Mouse (Mus musculus) forebrain, postnatal 0 days (tissue): ENCODE data around the gene Lipt2. TPM values are rescaled to one million over a fixed set of nuclear protein-coding genes. Genes with fewer than 3 reads are reported as not detected.

Experiments
- ATAC-seq: fragments of 200-750 bp; cut with Nextera tagmentation; 2 replicates; pipeline ENCODE4 v1.8.0; 2017; ENCODE audit warnings: mild to moderate bottlenecking, moderate library complexity
- DNase-seq: peaks from one replicate; pipeline ENCODE4 v3.0.0-alpha.2; 2015
- H3K27ac ChIP-seq: fragments of 300-500 bp; sonication (generic); 2 replicates; pipeline ENCODE4 v1.5.1; 2014; ENCODE audit warnings: low read depth, mild to moderate bottlenecking, antibody characterized with exemption, low read length, moderate library complexity, mixed read lengths
- H3K27me3 ChIP-seq: fragments of 300-500 bp; sonication (generic); 2 replicates; pipeline ENCODE4 v1.6.1; 2014; ENCODE audit warnings: mild to moderate bottlenecking, low read length, mixed read lengths; ENCODE audit not compliant: insufficient read depth
- H3K36me3 ChIP-seq: fragments of 300-500 bp; sonication (generic); 2 replicates; pipeline ENCODE4 v1.6.1; 2014; ENCODE audit warnings: mild to moderate bottlenecking, moderate library complexity; ENCODE audit not compliant: insufficient read depth
- H3K4me1 ChIP-seq: fragments of 300-500 bp; sonication (generic); 2 replicates; pipeline ENCODE4 v1.6.1; 2014; ENCODE audit warnings: antibody characterized with exemption; ENCODE audit not compliant: insufficient read depth
- H3K4me2 ChIP-seq: fragments of 300-500 bp; sonication (generic); 2 replicates; pipeline ENCODE4 v1.6.1; 2014; ENCODE audit warnings: low read depth, mild to moderate bottlenecking, moderate library complexity
- H3K4me3 ChIP-seq: fragments of 300-500 bp; sonication (generic); 2 replicates; pipeline ENCODE4 v1.5.1; 2014; ENCODE audit warnings: low read depth, low read length, mixed read lengths
- H3K9ac ChIP-seq: fragments of 300-500 bp; sonication (generic); 2 replicates; pipeline ENCODE4 v1.6.1; 2014; ENCODE audit warnings: mild to moderate bottlenecking
- H3K9me3 ChIP-seq: fragments of 300-500 bp; sonication (generic); 2 replicates; pipeline ENCODE4 v1.6.1; 2016; ENCODE audit warnings: low read length
- CTCF ChIP-seq: sonication (generic); IDR thresholded peaks from 2 replicates; pipeline ENCODE4 v1.5.1; 2016; ENCODE audit warnings: antibody characterized with exemption, control low read depth, low read depth
- WGBS: fragments of 180-500 bp; shearing (Covaris S2); extraction: QIAGEN DNeasy Blood & Tissue Kit; methylation state at CpG from one replicate; pipeline ENCODE4 v1.1.7; 2014; 5-methylcytosine and 5-hydroxymethylcytosine counted together
- polyA plus RNA-seq: library from polyadenylated mRNA; unstranded; fragments of >200 nt; fragmentation: Nextera tagmentation; extraction: Ambion mirVana; gene quantifications from 2 replicates; pipeline ENCODE4 v1.2.1, GENCODE M21; 2015
- total RNA-seq: library from RNA; depleted of rRNA; stranded (reverse); fragments of >200 nt; gene quantifications from 2 replicates; pipeline ENCODE4 v1.2.3, GENCODE M21; 2014

Gene Lipt2
- total and polyA plus RNA-seq, 2 experiments from 2014 or later: 15.9 to 20.3 TPM

GRCm38 (mm10) chr7:100179836-100180407 is 20.8 kb downstream of the Lipt2 start:
- TF ChIP-seq CTCF: no peak
- 75% methylated on average over 7 of the region's 7 CpGs for WGBS
- H3K4me3 ChIP-seq: no peak overlapping the region
- H3K4me1 ChIP-seq: 0 out of 2 replicates have a peak, but pooled peaks cover 5% of the 10 kb centered on the region
- H3K9me3 ChIP-seq: no peaks in the 10 kb centered on the region
- ATAC-seq (no peak), DNase-seq (no peak)
- H3K36me3 ChIP-seq: no peaks in the 10 kb centered on the region
- H3K27ac ChIP-seq: no peak overlapping the region
- no peak overlapping the region for H3K9ac ChIP-seq
- peaks cover 18% of the 10 kb centered on the region for H3K27me3 ChIP-seq
- H3K4me2 ChIP-seq: no peak overlapping the region

GRCm38 (mm10) chr7:100181176-100181575 is 22.1 kb downstream of the Lipt2 start:
- no peaks in the 10 kb centered on the region for H3K36me3 ChIP-seq
- no peak overlapping the region for H3K4me2 ChIP-seq
- H3K27me3 ChIP-seq: peaks cover 18% of the 10 kb centered on the region
- H3K9ac ChIP-seq: no peak overlapping the region
- no peak overlapping the region for H3K27ac ChIP-seq
- no peaks in the 10 kb centered on the region for H3K9me3 ChIP-seq
- no peak for ATAC-seq
- no peak overlapping the region for H3K4me3 ChIP-seq
- TF ChIP-seq CTCF: no peak
- no peak for DNase-seq
- 71% methylated on average over 2 of the region's 2 CpGs for WGBS
- H3K4me1 ChIP-seq: 0 out of 2 replicates have a peak, but pooled peaks cover 5% of the 10 kb centered on the region

- no peak overlapping the region for H3K4me2 ChIP-seq
- no peaks in the 10 kb centered on the region for H3K36me3 ChIP-seq
- H3K4me3 ChIP-seq: no peak overlapping the region
- no peak overlapping the region for H3K27ac ChIP-seq
- WGBS: 75% methylated on average over 3 of the region's 3 CpGs
- ATAC-seq (no peak), DNase-seq (no peak)
- 0 out of 2 replicates have a peak, but pooled peaks cover 5% of the 10 kb centered on the region for H3K4me1 ChIP-seq
- H3K9ac ChIP-seq: no peak overlapping the region
- no peak for TF ChIP-seq CTCF
- peaks cover 18% of the 10 kb centered on the region for H3K27me3 ChIP-seq
- H3K9me3 ChIP-seq: no peaks in the 10 kb centered on the region
These were observed 22.5 kb downstream of the Lipt2 start for GRCm38 (mm10) chr7:100181614-100182013.

- no peak for TF ChIP-seq CTCF
- no peaks in the 10 kb centered on the region for H3K36me3 ChIP-seq
- 0 out of 2 replicates have a peak, but pooled peaks cover 5% of the 10 kb centered on the region for H3K4me1 ChIP-seq
- DNase-seq (no peak), ATAC-seq (no peak)
- no peak overlapping the region for H3K9ac ChIP-seq
- WGBS: 79% methylated on average over 3 of the region's 3 CpGs
- no peak overlapping the region for H3K4me3 ChIP-seq
- H3K27ac ChIP-seq: no peak overlapping the region
- H3K4me2 ChIP-seq: no peak overlapping the region
- H3K9me3 ChIP-seq: no peaks in the 10 kb centered on the region
- peaks cover 18% of the 10 kb centered on the region for H3K27me3 ChIP-seq
These were observed 23.3 kb downstream of the Lipt2 start for GRCm38 (mm10) chr7:100182388-100182787.

- peak; percentile 87 for TF ChIP-seq CTCF
- Histone ChIP-seq H3K4me3 (no peak overlapping the region), H3K27ac (no peak overlapping the region), H3K4me1 (no peaks in the 10 kb centered on the region), H3K27me3 (0 out of 2 replicates have a peak, but pooled peaks cover 4% of the 10 kb centered on the region), H3K36me3 (no peaks in the 10 kb centered on the region), H3K4me2 (no peak overlapping the region), H3K9ac (no peak overlapping the region), H3K9me3 (no peaks in the 10 kb centered on the region)
- 26% methylated on average over 7 of the region's 7 CpGs for WGBS
- ATAC-seq (peak; percentile 16; the same call in 1 of the 2 replicates), DNase-seq (peak; percentile 66)
These were observed 28.5 kb downstream of the Lipt2 start for GRCm38 (mm10) chr7:100187601-100188000.

GRCm38 (mm10) chr7:100190167-100190566 is 31.1 kb downstream of the Lipt2 start:
- no peak overlapping the region for H3K4me2 ChIP-seq
- H3K9me3 ChIP-seq: no peaks in the 10 kb centered on the region
- H3K9ac ChIP-seq: no peak overlapping the region
- no peaks in the 10 kb centered on the region for H3K4me1 ChIP-seq
- DNase-seq (no peak), ATAC-seq (no peak)
- WGBS: 32% methylated on average over 4 of the region's 4 CpGs
- no peak overlapping the region for H3K27ac ChIP-seq
- no peaks in the 10 kb centered on the region for H3K36me3 ChIP-seq
- H3K27me3 ChIP-seq: 0 out of 2 replicates have a peak, but pooled peaks cover 4% of the 10 kb centered on the region
- no peak overlapping the region for H3K4me3 ChIP-seq
- TF ChIP-seq CTCF: no peak

GRCm38 (mm10) chr7:100190778-100191177 is 31.7 kb downstream of the Lipt2 start:
- DNase-seq: peak; percentile 76
- ATAC-seq: peak; percentile 85
- Histone ChIP-seq H3K4me1 (no peaks in the 10 kb centered on the region), H3K36me3 (no peaks in the 10 kb centered on the region), H3K9ac (no peak overlapping the region), H3K27ac (no peak overlapping the region), H3K9me3 (no peaks in the 10 kb centered on the region), H3K4me2 (no peak overlapping the region), H3K27me3 (0 out of 2 replicates have a peak, but pooled peaks cover 4% of the 10 kb centered on the region), H3K4me3 (no peak overlapping the region)
- 2% methylated on average over 4 of the region's 4 CpGs for WGBS
- TF ChIP-seq CTCF: peak; percentile 83
